ENCODE assay signal across 10 mouse cellular contexts in genomic region chr7:112204380-112204963, GRCm38 (mm10). TPM values are rescaled to one million over a fixed set of nuclear protein-coding genes. Genes with fewer than 3 reads are reported as not detected.
A peak's percentile ranks its signal among the peaks of the same experiment; 100 is the strongest.
DNase-seq lines count a peak whose midpoint lies in the region; ATAC-seq and TF ChIP-seq lines count a peak whose summit lies in the region.
"Had no signal": no experiment of that assay in that cellular context is flagged by ENCODE, and none has a peak within 500 bp of the region (broad histone marks: within the 10 kb centered on the region; RNA-seq: fewer than 3 reads in every experiment).

No protein-coding gene starts in this region.

- ATAC-seq in liver, embryonic 13.5 days (ENCODE audit: low read depth) = no peak
- no peak for ATAC-seq in liver, embryonic 12.5 days
- no peak for ATAC-seq in liver, postnatal 0 days
- ATAC-seq in midbrain, embryonic 11.5 days (ENCODE audit: low FRiP score) = no peak

- peaks cover 12% of the 10 kb centered on the region for H3K4me1 ChIP-seq in liver, embryonic 13.5 days (replicated peaks)
- peaks cover 10% of the 10 kb centered on the region; the same call in 1 of the 2 replicates for H3K4me1 ChIP-seq in liver, embryonic 12.5 days
- peaks cover 23% of the 10 kb centered on the region for H3K4me1 ChIP-seq in heart, adult 2 months (ENCODE audit: control insufficient read depth, insufficient read depth, low read length)
- H3K4me1 ChIP-seq in liver, postnatal 0 days (ENCODE audit: insufficient read depth) = peaks cover 21% of the 10 kb centered on the region
- no peaks in the 10 kb centered on the region for H3K4me1 ChIP-seq in midbrain, embryonic 11.5 days (ENCODE audit: control insufficient read depth, insufficient read depth, low read length)

- H3K4me3 ChIP-seq in liver, embryonic 13.5 days (replicated peaks) = no peak overlapping the region
- H3K4me3 ChIP-seq in liver, embryonic 12.5 days = no peak overlapping the region
- peak overlapping the region; percentile 20; the same call in 1 of the 2 replicates for H3K4me3 ChIP-seq in heart, adult 2 months
- no peak overlapping the region for H3K4me3 ChIP-seq in liver, postnatal 0 days (ENCODE audit: low read depth, low read length)
- no peak overlapping the region for H3K4me3 ChIP-seq in midbrain, embryonic 11.5 days (ENCODE audit: low read depth, low read length)
- H3K4me3 ChIP-seq: liver, embryonic 15.5 days had no signal

- intact Hi-C loops in heart, adult 2 months (cut with DNase I) = no loop called here

- no peak overlapping the region for H3K4me2 ChIP-seq in liver, embryonic 13.5 days
- H3K4me2 ChIP-seq in liver, embryonic 12.5 days = no peak overlapping the region
- H3K4me2 ChIP-seq in liver, postnatal 0 days (ENCODE audit: low read depth, low read length) = no peak overlapping the region
- no peak overlapping the region for H3K4me2 ChIP-seq in midbrain, embryonic 11.5 days
- H3K4me2 ChIP-seq: liver, embryonic 15.5 days had no signal

- TF ChIP-seq EP300 in heart, adult 2 months (IDR thresholded peaks at IDR 0.05; ENCODE audit: insufficient read depth, low read depth, low read length) = no peak
- no peak for TF ChIP-seq EP300 in liver, postnatal 0 days (IDR thresholded peaks at IDR 0.05; ENCODE audit: low read depth)

- no peaks in the 10 kb centered on the region for H3K79me2 ChIP-seq in heart, adult 2 months (replicated peaks; ENCODE audit: control insufficient read depth, insufficient read depth, low read length)

- no peaks in the 10 kb centered on the region for H3K36me3 ChIP-seq in liver, embryonic 13.5 days
- H3K36me3 ChIP-seq in liver, embryonic 12.5 days = no peaks in the 10 kb centered on the region
- no peaks in the 10 kb centered on the region; the same call in 1 of the 2 replicates for H3K36me3 ChIP-seq in heart, adult 2 months (ENCODE audit: control insufficient read depth, insufficient read depth, low read length)
- no peaks in the 10 kb centered on the region for H3K36me3 ChIP-seq in liver, postnatal 0 days (replicated peaks; ENCODE audit: insufficient read depth, low read length)
- H3K36me3 ChIP-seq in midbrain, embryonic 11.5 days (ENCODE audit: control insufficient read depth, insufficient read depth, low read length) = no peaks in the 10 kb centered on the region
- H3K36me3 ChIP-seq: liver, embryonic 15.5 days had no signal

- H3K9me3 ChIP-seq in liver, embryonic 13.5 days (replicated peaks) = no peaks in the 10 kb centered on the region
- H3K9me3 ChIP-seq in liver, embryonic 12.5 days (replicated peaks) = no peaks in the 10 kb centered on the region
- no peaks in the 10 kb centered on the region for H3K9me3 ChIP-seq in liver, postnatal 0 days (ENCODE audit: low read length)
- H3K9me3 ChIP-seq in midbrain, embryonic 11.5 days (ENCODE audit: control insufficient read depth, low read length) = no peaks in the 10 kb centered on the region
- H3K9me3 ChIP-seq: liver, embryonic 15.5 days had no signal

- H3K27ac ChIP-seq in liver, embryonic 13.5 days = peak overlapping the region; percentile 43
- H3K27ac ChIP-seq in liver, embryonic 12.5 days = no peak overlapping the region; the same call in 1 of the 2 replicates
- peak overlapping the region; percentile 88 for H3K27ac ChIP-seq in heart, adult 2 months
- H3K27ac ChIP-seq in liver, postnatal 0 days (ENCODE audit: low read depth) = peak overlapping the region; percentile 35; the same call in 1 of the 2 replicates
- H3K27ac ChIP-seq in midbrain, embryonic 11.5 days (ENCODE audit: low read depth, low read length) = no peak overlapping the region
- H3K27ac ChIP-seq: liver, embryonic 15.5 days had no signal

- TF ChIP-seq CTCF in heart, adult 2 months (IDR thresholded peaks at IDR 0.05) = no peak
- no peak for TF ChIP-seq CTCF in liver, postnatal 0 days (IDR thresholded peaks at IDR 0.05; ENCODE audit: low read depth)

- peak; percentile 31; the same call in 1 of the 2 replicates for TF ChIP-seq POLR2A in heart, adult 2 months (IDR thresholded peaks at IDR 0.05; ENCODE audit: insufficient read depth, low read depth, low read length)

- no peaks in the 10 kb centered on the region for H3K27me3 ChIP-seq in liver, embryonic 13.5 days
- no peaks in the 10 kb centered on the region for H3K27me3 ChIP-seq in liver, embryonic 12.5 days (replicated peaks)
- no peaks in the 10 kb centered on the region for H3K27me3 ChIP-seq in heart, adult 2 months (ENCODE audit: control insufficient read depth, insufficient read depth, low read length)
- H3K27me3 ChIP-seq in liver, postnatal 0 days (ENCODE audit: insufficient read depth, low read length) = no peaks in the 10 kb centered on the region
- H3K27me3 ChIP-seq in midbrain, embryonic 11.5 days (ENCODE audit: control insufficient read depth, insufficient read depth, low read length) = no peaks in the 10 kb centered on the region
- H3K27me3 ChIP-seq: liver, embryonic 15.5 days had no signal

- 31% methylated on average over 6 of the region's 6 CpGs for WGBS in liver, embryonic 13.5 days (ENCODE audit: insufficient replicate concordance)
- 37% methylated on average over 6 of the region's 6 CpGs for WGBS in liver, embryonic 12.5 days (ENCODE audit: insufficient replicate concordance)
- WGBS in heart, adult 2 months = 16% methylated on average over 6 of the region's 6 CpGs
- 34% methylated on average over 6 of the region's 6 CpGs for WGBS in liver, postnatal 0 days (ENCODE audit: insufficient replicate concordance)
- 64% methylated on average over 6 of the region's 6 CpGs for whole genome bisulfite sequencing in midbrain, embryonic 11.5 days

- no peak overlapping the region for H3K9ac ChIP-seq in liver, embryonic 13.5 days
- no peak overlapping the region for H3K9ac ChIP-seq in liver, embryonic 12.5 days
- no peak overlapping the region; the same call in 1 of the 2 replicates for H3K9ac ChIP-seq in heart, adult 2 months (ENCODE audit: low read depth, low read length)
- no peak overlapping the region for H3K9ac ChIP-seq in liver, postnatal 0 days (replicated peaks)
- no peak overlapping the region for H3K9ac ChIP-seq in midbrain, embryonic 11.5 days (ENCODE audit: low read length)
- H3K9ac ChIP-seq: liver, embryonic 15.5 days had no signal

- DNase-seq in cerebellum, adult 9-10 months = peak; percentile 71
- DNase-seq in cerebellum, postnatal 10 days = no peak
- DNase-seq in liver, embryonic 13.5 days = no peak
- peak; percentile 63 for DNase-seq in heart, adult 2 months
- DNase-seq in liver, postnatal 0 days = no peak
- no peak for DNase-seq in midbrain, embryonic 11.5 days (ENCODE audit: low spot score, missing footprints)
- no peak for DNase-seq in spleen, adult 12 weeks (ENCODE audit: low spot score)

RNA-seq across cellular contexts. Expression of gene Mical2, which starts 21.2 kb away (rescaled TPM):
- polyA plus RNA-seq in liver, embryonic 13.5 days (2015; fragmentation: Nextera tagmentation; extraction: Ambion mirVana) = 1.5 and 1.8 TPM in 2 replicates
- polyA plus RNA-seq in liver, embryonic 12.5 days (2016; fragmentation: Nextera tagmentation; extraction: Ambion mirVana) = 3.4 and 4.1 TPM in 2 replicates
- total RNA-seq in heart, adult 2 months (2021) = 10 to 100 TPM; 87.7 to 89.1 TPM
- 44.8 and 53.7 TPM in 2 replicates for polyA plus RNA-seq in heart, adult 2 months (2012; rRNA removed)
- 2.1 and 2.7 TPM in 2 replicates for polyA plus RNA-seq in liver, postnatal 0 days (2015; fragmentation: Nextera tagmentation; extraction: Ambion mirVana)
- polyA plus RNA-seq in midbrain, embryonic 11.5 days (2014; fragmentation: Nextera tagmentation; extraction: Ambion mirVana) = 1.2 and 1.5 TPM in 2 replicates

RNA-seq across cellular contexts. Expression of gene Dkk3, which starts 45.6 kb away (rescaled TPM):
- 5.8 and 6.4 TPM in 2 replicates for polyA plus RNA-seq in liver, embryonic 13.5 days (2015; fragmentation: Nextera tagmentation; extraction: Ambion mirVana)
- 7.3 and 7.5 TPM in 2 replicates for polyA plus RNA-seq in liver, embryonic 12.5 days (2016; fragmentation: Nextera tagmentation; extraction: Ambion mirVana)
- total RNA-seq in heart, adult 2 months (2021) = 10 to 100 TPM; 45.1 to 45.7 TPM
- 48.3 and 52.1 TPM in 2 replicates for polyA plus RNA-seq in heart, adult 2 months (2012; rRNA removed)
- polyA plus RNA-seq in liver, postnatal 0 days (2015; fragmentation: Nextera tagmentation; extraction: Ambion mirVana) = 1.2 and 1.7 TPM in 2 replicates
- 13.9 and 14.0 TPM in 2 replicates for polyA plus RNA-seq in midbrain, embryonic 11.5 days (2014; fragmentation: Nextera tagmentation; extraction: Ambion mirVana)
- total RNA-seq: neutrophil, adult 5-6 weeks had no signal

Comparison
In these comparisons a context has a peak if more than half of its experiments do, and no peak if none do; other contexts are left out.
1. DNase-seq: peak in cerebellum, adult 9-10 months (single experiment) and heart, adult 2 months (2 of 2); none in cerebellum, postnatal 10 days (0 of 2), liver, embryonic 13.5 days (single experiment), liver, postnatal 0 days (single experiment), midbrain, embryonic 11.5 days (single experiment) and spleen, adult 12 weeks (single experiment).
2. H3K27ac ChIP-seq: peak in liver, embryonic 13.5 days (single experiment), heart, adult 2 months (single experiment) and liver, postnatal 0 days (single experiment); none in liver, embryonic 12.5 days (single experiment) and midbrain, embryonic 11.5 days (single experiment).